Mouse (Mus musculus): ENCODE data around the gene Bbip1. TPM values are rescaled to one million over a fixed set of nuclear protein-coding genes. Genes with fewer than 3 reads are reported as not detected.

Bbip1 gene
- polyA plus RNA-seq, 1 experiment from 2014 or later = 65.8 TPM

GRCm38 (mm10) chr19:53898498-53898897 is 45.9 kb downstream of the Bbip1 start:
- ATAC-seq = no peak
- H3K36me3 ChIP-seq = no peaks in the 10 kb centered on the region
- WGBS (ENCODE audit: insufficient replicate concordance) = 74% methylated on average over 4 of the region's 4 CpGs
- peaks cover 46% of the 10 kb centered on the region for H3K4me1 ChIP-seq
- no peak overlapping the region for H3K4me2 ChIP-seq
- no peaks in the 10 kb centered on the region for H3K27me3 ChIP-seq (replicated peaks)
- no peak overlapping the region for H3K27ac ChIP-seq
- H3K9me3 ChIP-seq (replicated peaks) = no peaks in the 10 kb centered on the region
- H3K4me3 ChIP-seq = no peak overlapping the region
- H3K9ac ChIP-seq = no peak overlapping the region

GRCm38 (mm10) chr19:53898046-53898445 is 46.4 kb downstream of the Bbip1 start:
- ATAC-seq = no peak
- WGBS (ENCODE audit: insufficient replicate concordance) = 62% methylated on average over 5 of the region's 5 CpGs

GRCm38 (mm10) chr19:53894538-53895121 is 49.8 kb downstream of the Bbip1 start:
- no peaks in the 10 kb centered on the region for H3K36me3 ChIP-seq
- H3K27me3 ChIP-seq (replicated peaks) = no peaks in the 10 kb centered on the region
- peaks cover 65% of the 10 kb centered on the region for H3K4me1 ChIP-seq
- peak; percentile 52 for ATAC-seq
- no peak overlapping the region for H3K4me3 ChIP-seq
- 51% methylated on average over 12 of the region's 12 CpGs for WGBS (ENCODE audit: insufficient replicate concordance)
- H3K9ac ChIP-seq = no peak overlapping the region
- no peaks in the 10 kb centered on the region for H3K9me3 ChIP-seq (replicated peaks)
- peak overlapping the region; percentile 79 for H3K27ac ChIP-seq
- no peak overlapping the region for H3K4me2 ChIP-seq

More at GRCm38 (mm10) chr19:53898046-53898445, 46.4 kb downstream of the Bbip1 start:
- peaks cover 50% of the 10 kb centered on the region for H3K4me1 ChIP-seq
- no peaks in the 10 kb centered on the region for H3K36me3 ChIP-seq
- H3K27me3 ChIP-seq (replicated peaks) = no peaks in the 10 kb centered on the region
- no peak overlapping the region for H3K27ac ChIP-seq
- no peaks in the 10 kb centered on the region for H3K9me3 ChIP-seq (replicated peaks)
- H3K9ac ChIP-seq = no peak overlapping the region
- H3K4me2 ChIP-seq = no peak overlapping the region
- H3K4me3 ChIP-seq = no peak overlapping the region

DNA sequence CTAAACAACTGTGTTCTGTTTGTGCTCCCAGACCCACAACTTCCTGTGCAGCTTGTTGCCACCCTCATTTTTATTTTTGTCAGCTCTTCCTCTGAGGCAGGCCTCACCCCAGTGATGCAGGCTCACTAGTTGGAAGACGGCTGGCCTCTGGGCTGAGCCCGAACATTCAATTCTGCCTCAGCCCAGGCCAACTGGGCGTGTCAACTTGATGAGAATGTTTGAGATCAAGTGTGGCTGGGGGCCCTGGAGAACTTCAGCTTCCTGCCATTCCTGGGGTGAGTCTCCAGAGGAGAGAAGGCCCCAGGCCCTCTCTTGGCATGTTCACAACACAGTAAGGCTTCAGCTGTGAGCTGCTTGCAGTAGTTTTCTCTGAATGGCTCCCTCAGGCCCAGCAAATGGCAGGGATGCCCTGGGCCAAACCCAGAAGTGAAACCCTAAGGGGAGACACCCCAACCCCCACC is 50.7 kb downstream of the Bbip1 start:
- H3K27me3 ChIP-seq (replicated peaks) = no peaks in the 10 kb centered on the region
- peak overlapping the region; percentile 79 for H3K27ac ChIP-seq
- peaks cover 74% of the 10 kb centered on the region for H3K4me1 ChIP-seq
- H3K9me3 ChIP-seq (replicated peaks) = no peaks in the 10 kb centered on the region
- peak overlapping the region; percentile 21; the same call in 1 of the 2 replicates for H3K4me2 ChIP-seq
- H3K36me3 ChIP-seq = no peaks in the 10 kb centered on the region
- ATAC-seq = 0 out of 2 replicates have a peak, but pooled peaks have one; percentile 16
- no peak overlapping the region for H3K4me3 ChIP-seq
- peak overlapping the region; percentile 19; the same call in 1 of the 2 replicates for H3K9ac ChIP-seq
- 37% methylated on average over 3 of the region's 3 CpGs for WGBS (ENCODE audit: insufficient replicate concordance)

- ATAC-seq = no peak
- Histone ChIP-seq H3K9ac (no peak overlapping the region), H3K4me2 (no peak overlapping the region), H3K4me3 (no peak overlapping the region), H3K9me3 (replicated peaks) (no peaks in the 10 kb centered on the region), H3K36me3 (no peaks in the 10 kb centered on the region), H3K27ac (peak overlapping the region; percentile 79), H3K27me3 (replicated peaks) (no peaks in the 10 kb centered on the region), H3K4me1 (peaks cover 75% of the 10 kb centered on the region)
- whole genome bisulfite sequencing (ENCODE audit: insufficient replicate concordance) = 45% methylated on average over 9 of the region's 9 CpGs
These were observed 51.5 kb downstream of the Bbip1 start for GRCm38 (mm10) chr19:53892838-53893359.

GRCm38 (mm10) chr19:53892061-53892460 is 52.4 kb downstream of the Bbip1 start, which contains the start of gene Pdcd4:
Gene Pdcd4 (plus strand): TSS chr19:53892231.
- Histone ChIP-seq H3K4me1 (peaks cover 83% of the 10 kb centered on the region), H3K9me3 (replicated peaks) (no peaks in the 10 kb centered on the region), H3K4me2 (peak within 1 kb of the TSS; percentile 30), H3K36me3 (no peaks in the 10 kb centered on the region), H3K27ac (peak within 1 kb of the TSS; percentile 79), H3K4me3 (no peak within 1 kb of the TSS), H3K9ac (peak within 1 kb of the TSS; percentile 23), H3K27me3 (replicated peaks) (no peaks in the 10 kb centered on the region)
- no peak for ATAC-seq
- WGBS (ENCODE audit: insufficient replicate concordance) = 66% methylated on average over 3 of the region's 3 CpGs

- ATAC-seq = peak; percentile 50; the same call in 1 of the 2 replicates
- H3K9ac ChIP-seq = peak overlapping the region; percentile 10; the same call in 1 of the 2 replicates
- H3K4me2 ChIP-seq = peak overlapping the region; percentile 30; the same call in 1 of the 2 replicates
- H3K4me3 ChIP-seq = no peak overlapping the region
- WGBS (ENCODE audit: insufficient replicate concordance) = 51% methylated on average over 2 of the region's 2 CpGs
- no peaks in the 10 kb centered on the region for H3K9me3 ChIP-seq (replicated peaks)
- no peaks in the 10 kb centered on the region for H3K36me3 ChIP-seq
- H3K27ac ChIP-seq = peak overlapping the region; percentile 79
- H3K27me3 ChIP-seq (replicated peaks) = no peaks in the 10 kb centered on the region
- peaks cover 88% of the 10 kb centered on the region for H3K4me1 ChIP-seq
These were observed 52.9 kb downstream of the Bbip1 start for GRCm38 (mm10) chr19:53891569-53891968.

GRCm38 (mm10) chr19:53890781-53891251 is 53.6 kb downstream of the Bbip1 start:
- WGBS (ENCODE audit: insufficient replicate concordance) = 26% methylated on average over 5 of the region's 5 CpGs
- Histone ChIP-seq H3K9ac (peak overlapping the region; percentile 23; the same call in 1 of the 2 replicates), H3K4me1 (peaks cover 96% of the 10 kb centered on the region), H3K4me3 (no peak overlapping the region), H3K27me3 (replicated peaks) (no peaks in the 10 kb centered on the region), H3K4me2 (peak overlapping the region; percentile 30), H3K27ac (peak overlapping the region; percentile 79), H3K36me3 (no peaks in the 10 kb centered on the region), H3K9me3 (replicated peaks) (no peaks in the 10 kb centered on the region)
- ATAC-seq = peak; percentile 44

GRCm38 (mm10) chr19:53890274-53890673 is 54.2 kb downstream of the Bbip1 start:
- WGBS (ENCODE audit: insufficient replicate concordance) = 41% methylated on average over 5 of the region's 5 CpGs
- Histone ChIP-seq H3K9ac (no peak overlapping the region), H3K4me3 (no peak overlapping the region), H3K36me3 (no peaks in the 10 kb centered on the region), H3K9me3 (replicated peaks) (no peaks in the 10 kb centered on the region), H3K27me3 (replicated peaks) (no peaks in the 10 kb centered on the region), H3K4me2 (no peak overlapping the region), H3K27ac (peak overlapping the region; percentile 79), H3K4me1 (peaks cover 97% of the 10 kb centered on the region)
- no peak for ATAC-seq

GRCm38 (mm10) chr19:53889555-53889954 is 54.9 kb downstream of the Bbip1 start:
- H3K27me3 ChIP-seq (replicated peaks) = no peaks in the 10 kb centered on the region
- no peak overlapping the region for H3K9ac ChIP-seq
- H3K9me3 ChIP-seq (replicated peaks) = no peaks in the 10 kb centered on the region
- no peak overlapping the region for H3K4me2 ChIP-seq
- no peaks in the 10 kb centered on the region for H3K36me3 ChIP-seq
- peak overlapping the region; percentile 2 for H3K27ac ChIP-seq
- ATAC-seq = no peak
- H3K4me3 ChIP-seq = no peak overlapping the region
- WGBS (ENCODE audit: insufficient replicate concordance) = 50% methylated on average over 5 of the region's 5 CpGs
- H3K4me1 ChIP-seq = peaks cover 97% of the 10 kb centered on the region

DNA sequence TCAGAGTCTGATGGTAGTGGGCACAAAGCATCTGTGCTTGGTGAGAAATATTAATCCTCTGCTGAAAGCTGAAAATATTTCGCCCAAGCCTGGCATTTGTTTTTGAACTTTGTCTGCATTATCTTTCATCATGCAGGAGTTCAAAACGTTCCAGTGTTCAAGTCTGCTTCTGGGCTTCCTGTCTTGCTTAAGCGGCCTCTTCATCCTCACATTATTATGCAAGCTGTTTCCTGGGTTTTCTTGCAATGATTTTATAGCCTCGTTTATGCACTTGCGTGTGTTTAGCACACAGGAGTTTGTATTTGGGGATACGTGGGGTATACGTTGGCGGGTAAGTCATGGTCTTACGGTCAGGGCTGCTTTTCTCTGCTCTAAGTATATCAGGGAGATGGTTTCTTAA is 56.1 kb downstream of the Bbip1 start:
- no peak for ATAC-seq
- 67% methylated on average over 9 of the region's 9 CpGs for WGBS (ENCODE audit: insufficient replicate concordance)
- Histone ChIP-seq H3K9me3 (replicated peaks) (no peaks in the 10 kb centered on the region), H3K36me3 (no peaks in the 10 kb centered on the region), H3K27ac (peak overlapping the region; percentile 83), H3K9ac (no peak overlapping the region), H3K4me2 (peak overlapping the region; percentile 32; the same call in 1 of the 2 replicates), H3K4me3 (no peak overlapping the region), H3K4me1 (peaks cover 86% of the 10 kb centered on the region), H3K27me3 (replicated peaks) (no peaks in the 10 kb centered on the region)

DNA sequence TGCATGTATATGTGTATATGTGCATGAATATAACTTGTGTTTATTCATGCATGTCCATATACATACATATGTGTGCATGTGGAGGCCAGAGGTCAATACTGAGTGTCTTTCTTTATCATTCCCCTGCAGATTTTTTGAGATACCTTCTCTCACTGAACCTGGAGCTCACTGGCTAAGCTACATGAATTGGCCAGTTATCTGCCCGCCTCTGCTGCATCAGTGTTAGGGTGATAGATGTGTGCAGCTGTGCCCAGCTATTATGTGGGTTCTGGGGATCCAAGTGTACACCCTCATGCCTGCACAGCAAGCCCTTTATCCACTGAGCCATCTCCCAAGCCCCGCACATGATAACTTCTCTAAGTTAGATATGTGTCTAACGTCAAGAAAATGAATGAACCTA is 56.6 kb downstream of the Bbip1 start:
- Histone ChIP-seq H3K27me3 (replicated peaks) (no peaks in the 10 kb centered on the region), H3K36me3 (no peaks in the 10 kb centered on the region), H3K4me3 (no peak overlapping the region), H3K4me2 (peak overlapping the region; percentile 32), H3K9me3 (replicated peaks) (no peaks in the 10 kb centered on the region), H3K9ac (no peak overlapping the region), H3K4me1 (peaks cover 81% of the 10 kb centered on the region), H3K27ac (peak overlapping the region; percentile 83)
- ATAC-seq = peak; percentile 74
- 39% methylated on average over 3 of the region's 3 CpGs for WGBS (ENCODE audit: insufficient replicate concordance)
